Mouse (Mus musculus): Measurements from ENCODE around the gene Btnl6. TPM values are rescaled to one million over a fixed set of nuclear protein-coding genes. Genes with fewer than 3 reads are reported as not detected.
"Not testable (repeated sequence)": the region's sequence is repeated elsewhere in the genome, so short reads cannot be mapped to it uniquely, and the experiment has no call there.

The Btnl6 gene
- polyA plus RNA-seq, 1 experiment = not detected

DNA sequence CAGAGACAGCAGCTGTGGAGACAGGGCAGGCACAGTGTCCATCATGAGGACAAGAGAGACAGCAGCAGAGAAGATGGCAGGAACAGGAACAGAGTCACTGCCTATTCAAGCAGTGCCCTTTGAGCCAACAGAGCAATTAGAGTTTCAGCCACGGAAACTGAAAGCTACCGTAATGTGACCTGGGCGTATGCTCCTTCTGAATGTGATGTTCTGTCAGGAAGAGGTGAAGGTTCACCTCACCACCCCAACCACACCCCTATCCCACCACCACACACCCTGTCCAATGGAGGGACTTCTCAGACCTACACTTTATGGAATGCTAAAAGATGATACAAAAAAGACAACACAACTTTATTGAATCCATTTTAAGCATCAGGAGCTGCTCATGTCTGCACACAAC lies 19.8 kb downstream of the Btnl6 start:
- DNase-seq (ENCODE audit: low read depth) = not testable (repeated sequence)

DNA sequence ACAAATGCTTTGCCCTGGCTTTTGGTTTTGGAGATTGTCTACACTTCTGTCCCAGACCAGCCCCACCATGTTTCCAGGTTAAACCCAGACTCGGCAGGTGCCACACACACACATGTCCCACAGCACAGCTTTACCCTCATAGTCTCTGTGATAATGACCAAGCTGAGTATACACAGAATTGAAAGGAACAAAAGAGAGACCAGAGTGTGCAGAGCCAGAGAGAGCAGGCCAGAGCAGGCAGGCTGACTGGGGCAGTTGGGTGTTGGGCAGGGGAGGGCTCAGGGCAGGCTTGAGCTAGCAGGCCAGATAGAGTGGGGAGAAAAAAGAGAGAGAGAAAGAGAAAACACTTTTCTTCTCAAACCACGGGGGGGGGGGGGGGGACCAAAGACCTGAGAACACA lies 20.6 kb downstream of the Btnl6 start:
- DNase-seq (ENCODE audit: low read depth) = no peak

DNA sequence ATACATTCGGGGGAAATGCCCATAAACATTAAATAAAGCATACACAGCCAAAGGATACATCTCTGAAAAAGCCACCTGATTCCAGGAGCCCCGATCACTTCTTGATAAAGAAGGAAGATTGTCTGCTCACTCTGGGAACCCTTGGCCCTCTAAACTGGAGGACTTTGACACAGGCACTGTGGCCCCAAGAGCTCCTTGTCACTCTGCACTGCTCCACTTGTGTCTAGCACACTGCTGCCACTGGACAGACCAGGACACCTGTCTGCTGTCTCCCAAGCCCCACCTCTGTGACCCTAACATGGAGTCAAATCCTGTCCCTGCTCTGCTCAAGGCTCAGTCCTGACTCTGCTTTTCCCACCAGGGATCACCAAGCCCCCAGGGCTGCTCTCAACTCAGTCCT lies 22.0 kb downstream of the Btnl6 start:
- not testable (repeated sequence) for DNase-seq (ENCODE audit: low read depth)

DNA sequence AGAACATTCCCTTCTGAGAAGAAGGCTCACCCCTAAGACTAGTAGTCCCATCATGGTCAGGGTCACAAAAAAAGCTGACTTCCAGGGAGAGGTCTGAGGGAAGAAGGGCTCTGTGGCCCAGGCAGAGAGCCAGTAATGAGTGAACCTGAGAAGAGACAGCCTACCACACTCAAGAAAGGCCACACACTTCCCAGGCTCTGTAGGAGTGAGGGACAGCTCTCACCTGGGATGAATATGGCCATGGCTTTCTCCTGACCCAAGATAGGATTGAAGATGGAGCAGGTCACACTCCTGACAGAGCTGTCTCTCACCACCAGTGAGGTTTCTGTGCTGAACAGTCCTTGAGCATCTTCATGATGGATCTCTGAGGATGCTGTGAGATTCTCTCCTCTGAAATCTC lies 24.4 kb downstream of the Btnl6 start:
- DNase-seq (ENCODE audit: low read depth) = no peak

DNA sequence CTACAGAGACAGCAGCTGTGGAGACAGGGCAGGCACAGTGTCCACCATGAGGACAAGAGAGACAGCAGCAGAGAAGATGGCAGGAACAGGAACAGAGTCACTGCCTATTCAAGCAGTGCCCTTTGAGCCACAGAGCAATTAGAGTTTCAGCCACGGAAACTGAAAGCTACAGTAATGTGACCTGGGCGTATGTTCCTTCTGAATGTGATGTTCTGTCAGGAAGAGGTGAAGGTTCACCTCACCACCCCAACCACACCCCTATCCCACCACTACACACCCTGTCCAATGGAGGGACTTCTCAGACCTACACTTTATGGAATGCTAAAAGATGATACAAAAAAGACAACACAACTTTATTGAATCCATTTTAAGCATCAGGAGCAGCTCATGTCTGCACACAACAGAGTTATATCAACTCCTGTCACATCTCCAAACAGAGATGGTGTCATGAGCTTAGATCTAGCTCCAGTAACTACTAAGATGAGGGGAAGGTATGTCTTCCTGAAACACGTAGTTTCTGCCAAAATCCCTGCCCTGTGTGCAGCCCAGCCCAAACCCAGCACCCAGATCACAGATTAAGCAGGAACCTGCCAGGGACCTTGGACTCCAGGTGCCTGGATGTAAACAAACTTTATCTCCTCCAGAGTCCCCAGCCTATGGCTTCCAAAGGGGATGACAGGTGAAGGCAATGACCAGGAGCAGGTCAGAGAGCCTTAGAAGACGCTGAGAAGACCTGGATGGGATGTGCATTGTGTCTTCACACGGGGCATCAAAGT lies 39.7 kb downstream of the Btnl6 start, which contains the start of gene Btnl4:
Btnl4 (minus strand) TSS at position 81 of the 776 bp plus-strand sequence.
- not testable (repeated sequence) for DNase-seq (ENCODE audit: low read depth)

DNA sequence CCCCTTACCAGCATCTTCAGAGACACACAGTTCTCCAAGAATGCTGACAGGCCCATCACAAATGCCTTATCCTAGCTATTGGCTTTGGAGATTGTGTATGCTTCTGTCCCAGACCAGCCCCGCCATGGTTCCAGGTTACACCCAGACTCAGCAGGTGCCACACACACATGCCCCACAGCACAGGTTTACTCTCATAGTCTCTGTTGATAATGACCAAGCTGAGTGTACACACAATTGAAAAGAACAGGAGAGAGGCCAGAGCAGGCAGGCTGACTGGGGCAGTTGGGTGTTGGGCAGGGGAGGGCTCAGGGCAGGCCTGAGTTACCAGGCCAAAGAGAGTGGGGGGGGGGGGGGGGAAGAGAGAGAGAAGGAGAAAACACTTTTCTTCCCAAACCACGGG lies 40.7 kb downstream of the Btnl6 start:
- DNase-seq (ENCODE audit: low read depth) = no peak

DNA sequence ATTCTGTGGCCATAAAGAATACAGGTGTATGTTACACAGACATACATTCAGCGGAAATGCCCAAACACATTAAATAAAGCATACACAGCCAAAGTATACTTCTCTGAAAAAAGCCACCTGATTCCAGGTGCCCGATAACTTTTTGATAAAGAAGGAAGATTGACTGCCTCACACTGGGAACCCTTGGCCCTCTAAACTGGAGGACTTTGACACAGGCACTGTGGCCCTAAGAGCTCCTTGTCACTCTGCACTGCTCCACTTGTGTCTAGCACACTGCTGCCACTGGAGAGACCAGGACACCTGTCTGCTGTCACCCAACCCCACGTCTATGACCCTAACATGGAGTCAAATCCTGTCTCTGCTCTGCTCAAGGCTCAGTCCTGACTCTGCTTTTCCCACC lies 42.1 kb downstream of the Btnl6 start:
- DNase-seq (ENCODE audit: low read depth) = no peak

DNA sequence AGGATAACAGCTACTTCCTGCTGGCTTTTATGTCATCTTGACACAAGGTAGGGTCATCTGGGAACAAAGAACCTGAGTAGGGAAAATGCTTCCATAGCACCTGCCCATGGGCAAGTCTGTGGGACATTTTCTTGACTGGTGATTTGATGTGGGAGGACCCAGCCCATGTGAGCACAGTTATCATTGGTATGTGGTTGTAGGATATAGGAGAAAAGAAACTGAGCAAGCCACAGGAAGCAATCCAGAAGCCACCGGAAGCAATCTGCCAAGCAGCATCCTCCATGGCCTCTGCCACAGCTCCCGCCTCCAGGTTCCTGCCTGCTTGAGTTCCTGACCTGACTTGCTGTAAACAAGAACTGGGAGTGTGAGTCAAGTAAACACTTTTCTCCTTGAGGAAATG lies 46.7 kb downstream of the Btnl6 start:
- no peak for DNase-seq (ENCODE audit: low read depth)

DNA sequence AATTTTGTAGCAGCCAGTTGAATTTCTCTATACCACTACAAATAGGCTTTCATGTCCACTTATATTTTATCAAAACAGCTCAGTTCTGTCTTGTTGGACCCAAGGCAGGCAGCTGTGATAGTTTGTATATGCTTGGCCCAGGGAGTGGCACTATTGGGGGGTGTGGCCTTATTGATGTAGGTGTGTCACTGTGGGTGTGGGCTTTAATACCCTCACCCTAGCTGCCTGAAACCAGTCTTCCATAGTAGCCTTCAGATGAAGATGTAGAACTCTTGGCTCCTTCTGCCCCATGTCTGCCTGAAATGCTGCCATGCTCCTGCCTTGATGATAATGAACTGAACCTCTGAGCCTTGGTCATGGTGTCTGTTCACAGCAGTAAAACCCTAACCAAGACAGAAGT lies 51.2 kb downstream of the Btnl6 start:
- not testable (repeated sequence) for DNase-seq (ENCODE audit: low read depth)

DNA sequence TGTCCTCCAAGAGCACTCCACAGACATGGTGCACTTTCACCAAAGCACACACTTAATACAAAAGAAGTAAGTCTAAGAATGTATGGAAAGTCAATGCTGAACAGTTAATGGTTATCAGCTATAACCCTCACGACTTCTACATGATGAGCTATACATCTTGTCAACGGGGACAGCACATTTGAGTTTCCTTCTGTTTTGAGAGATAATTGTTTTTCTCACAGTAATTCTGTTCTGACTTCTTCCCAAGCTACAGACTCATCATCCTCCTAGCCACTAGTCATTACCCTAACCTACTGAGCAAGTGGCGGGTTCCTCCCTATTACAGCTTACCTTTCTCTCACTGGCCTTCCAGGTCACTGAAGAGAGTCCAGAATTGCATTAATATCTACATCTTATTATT lies 57.9 kb downstream of the Btnl6 start:
- DNase-seq (ENCODE audit: low read depth) = no peak

Other genes with a start within 250 kb of the Btnl6 start
- 306 and 360 TPM in 2 replicates for gene H2-Aa, start 229.5 kb downstream of the Btnl6 start, polyA plus RNA-seq (2012; rRNA removed)
- 161 and 168 TPM in 2 replicates for gene H2-Eb1, start 211.5 kb downstream of the Btnl6 start, polyA plus RNA-seq (2012; rRNA removed)
- gene H2-Eb2, start 191.7 kb downstream of the Btnl6 start, polyA plus RNA-seq (2012; rRNA removed) = 0.05 and 0.06 TPM in 2 replicates
- gene Btnl2, start 162.5 kb downstream of the Btnl6 start, polyA plus RNA-seq (2012; rRNA removed) = 0.62 and 0.66 TPM in 2 replicates
- gene Btnl1, start 140.2 kb downstream of the Btnl6 start, polyA plus RNA-seq (2012; rRNA removed) = 0.06 and 0.07 TPM in 2 replicates
- 3.0 and 3.2 TPM in 2 replicates for gene BC051142, start 118.5 kb downstream of the Btnl6 start, polyA plus RNA-seq (2012; rRNA removed)
- gene Btnl4, start 40.0 kb downstream of the Btnl6 start, polyA plus RNA-seq (2012; rRNA removed) = 0.11 TPM in 1 of 2 replicates, not detected in the other
- gene Notch4, start 46.9 kb upstream of the Btnl6 start, polyA plus RNA-seq (2012; rRNA removed) = 18.2 and 28.9 TPM in 2 replicates
- 10.0 and 10.1 TPM in 2 replicates for gene Gpsm3, start 72.5 kb upstream of the Btnl6 start, polyA plus RNA-seq (2012; rRNA removed)
- gene Pbx2, start 73.9 kb upstream of the Btnl6 start, polyA plus RNA-seq (2012; rRNA removed) = 51.3 and 59.8 TPM in 2 replicates
- gene Ager, start 80.5 kb upstream of the Btnl6 start, polyA plus RNA-seq (2012; rRNA removed) = 5.3 and 5.5 TPM in 2 replicates
- gene Rnf5, start 86.3 kb upstream of the Btnl6 start, polyA plus RNA-seq (2012; rRNA removed) = 99.2 and 108 TPM in 2 replicates
- gene Agpat1, start 86.9 kb upstream of the Btnl6 start, polyA plus RNA-seq (2012; rRNA removed) = 204 and 232 TPM in 2 replicates
- 3.6 and 5.3 TPM in 2 replicates for gene Egfl8, start 98.6 kb upstream of the Btnl6 start, polyA plus RNA-seq (2012; rRNA removed)
- 49.6 and 62.9 TPM in 2 replicates for gene Ppt2, start 111.2 kb upstream of the Btnl6 start, polyA plus RNA-seq (2012; rRNA removed)
- 15.8 and 28.1 TPM in 2 replicates for gene Prrt1, start 112.2 kb upstream of the Btnl6 start, polyA plus RNA-seq (2012; rRNA removed)
- gene Fkbpl, start 127.4 kb upstream of the Btnl6 start, polyA plus RNA-seq (2012; rRNA removed) = 2.9 and 9.3 TPM in 2 replicates
- 87.4 and 87.8 TPM in 2 replicates for gene Atf6b, start 129.8 kb upstream of the Btnl6 start, polyA plus RNA-seq (2012; rRNA removed)
- 34.9 and 42.7 TPM in 2 replicates for gene Tnxb, start 153.2 kb upstream of the Btnl6 start, polyA plus RNA-seq (2012; rRNA removed)
- 138 and 171 TPM in 2 replicates for gene C4b, start 226.5 kb upstream of the Btnl6 start, polyA plus RNA-seq (2012; rRNA removed)

Measured in gonadal fat pad, adult 2 months (tissue).